Mouse (Mus musculus) cerebellum, adult 9-11 months (tissue): ENCODE results near the gene Aldh16a1.
"Not testable (repeated sequence)": the region's sequence is repeated elsewhere in the genome, so short reads cannot be mapped to it uniquely, and the experiment has no call there.

ENCODE experiments used
- DNase-seq: peaks from one replicate; pipeline ENCODE4 v3.0.0; 2022

Aldh16a1 gene

GRCm38 (mm10) chr7:45178550-45178949 lies 24.2 kb upstream of the Aldh16a1 start:
- DNase-seq = peak; percentile 56

DNA sequence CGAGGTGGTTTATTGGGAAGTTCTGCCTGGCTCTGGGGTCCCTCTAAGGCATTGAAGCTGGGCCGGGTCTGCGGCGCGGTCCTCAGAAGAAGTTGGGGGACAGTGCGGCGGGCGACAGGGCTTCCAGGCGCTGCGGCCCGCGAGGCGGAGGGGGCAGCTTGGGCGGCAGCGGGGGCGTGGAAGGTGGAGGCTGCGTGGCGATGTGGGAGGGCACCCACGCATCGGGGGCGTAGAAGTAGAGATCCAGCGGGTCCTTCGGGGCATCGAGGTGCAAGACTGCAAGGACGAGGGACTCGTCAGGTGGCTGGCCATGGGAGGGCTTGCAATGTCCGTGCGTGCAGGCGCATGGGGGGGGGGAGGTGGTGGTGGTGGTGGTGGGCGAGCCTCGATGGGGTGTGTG lies 22.0 kb upstream of the Aldh16a1 start:
- DNase-seq = peak; percentile 51

GRCm38 (mm10) chr7:45175929-45176328 lies 21.5 kb upstream of the Aldh16a1 start:
- peak; percentile 54 for DNase-seq

- DNase-seq = no peak
Observed at GRCm38 (mm10) chr7:45175398-45175797, 21.0 kb upstream of the Aldh16a1 start.

GRCm38 (mm10) chr7:45174567-45175280 lies 20.3 kb upstream of the Aldh16a1 start:
- DNase-seq = peak; percentile 53

DNA sequence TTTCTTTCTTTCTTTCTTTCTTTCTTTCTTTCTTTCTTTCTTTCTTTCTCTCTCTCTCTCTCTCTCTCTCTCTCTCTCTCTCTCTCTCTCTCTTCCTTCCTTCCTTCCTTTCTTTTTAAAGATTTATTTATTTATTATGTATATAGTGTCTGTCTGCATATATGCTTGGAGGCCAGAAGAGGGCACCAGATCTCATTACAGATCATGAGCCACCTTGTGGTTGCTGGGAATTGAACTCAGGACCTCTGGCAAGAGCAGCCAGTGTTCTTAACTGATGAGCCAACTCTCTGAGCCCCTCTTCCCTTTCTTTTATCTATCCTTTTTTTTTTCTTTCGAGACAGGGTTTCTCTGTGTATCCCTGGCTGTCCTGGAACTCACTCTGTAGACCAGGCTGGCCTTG lies 19.4 kb upstream of the Aldh16a1 start:
- DNase-seq = not testable (repeated sequence)

- no peak for DNase-seq
Observed at GRCm38 (mm10) chr7:45172974-45173373, 18.6 kb upstream of the Aldh16a1 start.

DNA sequence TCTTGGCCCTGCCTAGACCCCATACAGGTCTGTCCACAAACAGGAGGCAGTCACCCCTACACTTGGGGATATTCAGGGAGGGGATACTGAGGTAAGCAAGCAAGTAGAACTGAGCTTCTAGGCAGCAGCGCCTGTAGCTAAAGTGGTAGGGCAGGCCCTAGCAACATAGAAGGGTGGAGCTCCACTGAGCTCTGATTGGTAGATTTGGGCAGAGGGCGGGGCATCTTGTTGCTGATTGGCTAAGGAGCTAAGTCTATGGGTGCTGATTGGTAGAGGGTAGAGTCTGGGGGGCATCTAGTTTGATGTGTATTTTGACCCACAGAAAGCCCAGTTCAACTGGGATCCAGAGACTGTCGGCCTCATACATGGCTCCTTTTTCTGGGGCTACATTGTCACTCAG lies 15.1 kb upstream of the Aldh16a1 start:
- peak; percentile 85 for DNase-seq

DNA sequence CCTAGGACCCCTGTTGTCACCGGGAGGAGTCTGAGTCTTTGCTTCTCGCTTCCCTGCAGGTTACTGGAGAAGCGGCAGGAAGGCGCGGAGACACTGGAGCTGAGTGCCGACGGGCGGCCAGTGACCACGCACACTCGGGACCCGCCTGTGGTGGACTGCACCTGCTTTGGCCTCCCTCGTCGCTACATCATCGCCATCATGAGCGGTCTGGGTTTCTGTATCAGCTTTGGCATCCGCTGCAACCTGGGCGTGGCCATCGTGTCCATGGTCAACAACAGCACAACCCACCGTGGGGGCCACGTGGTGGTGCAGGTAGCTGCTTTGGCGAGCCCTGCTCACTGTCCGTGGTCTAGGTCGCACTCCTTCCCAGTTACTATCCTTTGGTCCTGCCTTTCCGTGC lies 14.3 kb upstream of the Aldh16a1 start:
- DNase-seq = peak; percentile 86

DNA sequence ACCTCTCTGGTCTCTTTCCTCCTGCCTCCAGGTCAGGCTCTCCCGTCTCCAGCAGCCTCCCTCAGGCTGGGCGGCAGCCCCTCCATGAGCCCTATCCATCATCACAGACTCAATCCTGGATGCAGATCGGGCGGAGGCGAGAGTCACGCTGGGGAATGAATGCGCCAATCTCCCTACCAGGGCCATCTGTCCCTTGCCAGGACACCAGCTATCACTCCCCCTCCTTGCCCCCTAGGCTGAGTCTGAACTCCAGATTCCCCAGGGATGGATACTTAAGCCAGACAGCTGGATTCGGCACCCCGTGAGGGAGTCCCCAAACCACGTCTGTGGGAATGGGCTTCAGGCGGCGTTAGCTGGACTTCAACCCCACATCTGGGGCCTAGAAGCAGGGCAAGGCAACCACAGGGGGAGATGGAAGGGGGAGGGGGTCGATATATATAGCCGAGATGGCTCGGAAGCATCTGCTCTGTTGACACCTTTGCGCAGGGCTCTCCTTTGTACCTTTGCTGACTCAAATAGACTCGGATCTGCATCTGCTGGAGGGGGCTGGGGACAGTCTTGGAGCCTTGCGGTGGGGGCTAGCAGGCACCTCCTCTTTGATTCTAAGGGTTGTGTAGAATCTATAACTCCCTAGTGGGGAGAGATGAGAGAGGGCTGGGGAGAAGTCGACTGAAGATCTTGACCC lies 13.5 kb upstream of the Aldh16a1 start:
- DNase-seq = peak; percentile 90

GRCm38 (mm10) chr7:45166950-45167401 lies 12.6 kb upstream of the Aldh16a1 start:
- peak; percentile 82 for DNase-seq

GRCm38 (mm10) chr7:45165701-45166100 lies 11.3 kb upstream of the Aldh16a1 start:
- DNase-seq = peak; percentile 70

GRCm38 (mm10) chr7:45164833-45165232 lies 10.4 kb upstream of the Aldh16a1 start:
- DNase-seq = peak; percentile 85

GRCm38 (mm10) chr7:45163735-45164490 lies 9.5 kb upstream of the Aldh16a1 start, which contains the start of gene Slc17a7:
TSS of gene Slc17a7 (plus strand) at chr7:45163949.
- peak; percentile 91 for DNase-seq

DNA sequence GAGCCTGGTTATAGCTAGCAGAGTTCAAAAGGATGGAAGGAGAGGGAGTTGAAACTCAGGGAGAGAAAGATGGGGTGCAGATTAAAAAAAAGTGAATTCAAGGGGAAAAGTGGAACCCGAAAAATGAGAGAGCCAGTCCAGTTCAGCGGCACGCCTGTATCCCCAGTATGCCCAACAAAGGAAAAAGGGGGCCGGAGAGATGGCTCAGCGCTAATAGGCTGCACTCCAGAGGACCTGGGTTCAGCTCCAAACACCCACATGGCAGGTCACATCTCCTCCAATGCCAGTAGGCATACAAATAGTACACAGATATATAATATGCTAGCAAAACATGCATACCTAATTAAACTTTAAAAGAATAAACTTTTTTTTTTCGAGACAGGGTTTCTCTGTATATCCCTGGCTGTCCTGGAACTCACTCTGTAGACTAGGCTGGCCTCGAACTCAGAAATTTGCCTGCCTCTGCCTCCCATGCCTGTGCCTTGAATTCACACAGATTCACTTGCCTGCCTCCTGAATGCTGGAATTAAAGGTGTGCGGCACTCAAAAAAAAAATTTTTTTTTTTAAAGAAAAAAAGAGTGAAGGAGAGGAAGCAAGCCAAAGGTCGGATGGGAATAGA lies 8.7 kb upstream of the Aldh16a1 start:
- DNase-seq = peak; percentile 61

GRCm38 (mm10) chr7:45162551-45162950 lies 8.2 kb upstream of the Aldh16a1 start:
- DNase-seq = no peak

- peak; percentile 99 for DNase-seq
Observed at GRCm38 (mm10) chr7:45161612-45162473, 7.5 kb upstream of the Aldh16a1 start.

GRCm38 (mm10) chr7:45160866-45161265 lies 6.5 kb upstream of the Aldh16a1 start:
- peak; percentile 61 for DNase-seq

DNA sequence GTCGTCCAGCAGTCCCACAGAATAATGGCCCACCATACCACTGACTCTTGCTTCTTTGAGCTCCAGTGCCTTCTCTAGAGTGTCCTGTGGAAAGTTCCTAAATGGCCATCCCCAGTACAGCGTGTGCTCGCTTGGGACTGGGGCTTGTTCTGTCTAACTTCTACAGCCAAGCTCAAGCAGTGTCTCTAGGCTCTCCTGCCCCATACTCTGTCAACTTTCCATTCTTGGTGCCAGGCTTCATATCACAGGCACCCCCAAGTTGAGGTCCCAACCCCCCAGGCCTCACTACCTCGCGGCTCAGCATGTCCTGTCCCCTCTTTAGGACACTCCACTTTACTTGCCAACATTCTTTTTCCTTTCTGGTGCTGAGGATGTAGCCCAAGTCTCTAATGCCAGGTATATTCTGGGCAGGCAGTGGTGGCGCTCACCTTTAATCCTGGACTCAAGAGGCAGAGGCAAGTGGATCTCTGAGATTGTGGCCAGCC lies 6.0 kb upstream of the Aldh16a1 start:
- no peak for DNase-seq

GRCm38 (mm10) chr7:45158991-45159390 lies 4.6 kb upstream of the Aldh16a1 start:
- peak; percentile 63 for DNase-seq

DNA sequence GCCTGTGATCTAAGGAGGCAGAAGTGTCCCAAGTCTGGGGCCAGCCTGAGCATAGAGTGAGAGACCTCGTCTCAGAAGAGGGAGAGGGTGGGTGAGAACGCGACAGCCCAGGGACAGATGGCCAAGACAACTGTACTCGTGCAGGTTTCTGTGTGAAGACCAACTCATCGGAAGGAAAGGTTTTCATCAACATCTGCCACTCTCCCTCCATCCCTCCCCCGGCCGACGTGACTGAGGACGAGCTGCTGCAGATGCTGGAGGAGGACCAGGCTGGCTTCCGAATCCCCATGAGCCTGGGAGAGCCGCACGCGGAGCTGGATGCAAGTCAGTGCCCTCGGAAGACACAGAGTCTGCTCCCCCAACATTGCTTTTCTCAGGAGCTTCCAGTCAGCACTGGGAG lies 3.1 kb upstream of the Aldh16a1 start:
- peak; percentile 56 for DNase-seq

GRCm38 (mm10) chr7:45156206-45156605 lies 1.8 kb upstream of the Aldh16a1 start:
- DNase-seq = peak; percentile 51
